Mouse (Mus musculus) limb, embryonic 12.5 days (tissue): ENCODE measurements around the gene Tnrc6c. TPM values are rescaled to one million over a fixed set of nuclear protein-coding genes. Genes with fewer than 3 reads are reported as not detected.
A peak's percentile ranks its signal among the peaks of the same experiment; 100 is the strongest.

Source experiments
- ATAC-seq: fragments of 200-750 bp; cut with Nextera tagmentation; 2 replicates; pipeline ENCODE4 v1.8.0; 2017; ENCODE audit warnings: low read depth, moderate TSS enrichment; ENCODE audit not compliant: insufficient number of reproducible peaks, insufficient read depth, low FRiP score, low TSS enrichment
- H3K27ac ChIP-seq: fragments of 300-500 bp; sonication (generic); 2 replicates; pipeline ENCODE4 v1.5.1; 2016; ENCODE audit warnings: mild to moderate bottlenecking, moderate library complexity
- H3K27me3 ChIP-seq: fragments of 300-500 bp; sonication (generic); 2 replicates; pipeline ENCODE4 v1.6.1; 2016; ENCODE audit warnings: mild to moderate bottlenecking, moderate library complexity
- H3K36me3 ChIP-seq: fragments of 300-500 bp; sonication (generic); 2 replicates; pipeline ENCODE4 v1.6.1; 2016; ENCODE audit warnings: mild to moderate bottlenecking, moderate library complexity
- H3K4me1 ChIP-seq: fragments of 300-500 bp; sonication (generic); replicated peaks from 2 replicates; pipeline ENCODE4 v1.6.1; 2016
- H3K4me2 ChIP-seq: fragments of 300-500 bp; sonication (generic); 2 replicates; pipeline ENCODE4 v1.6.1; 2016; ENCODE audit warnings: mild to moderate bottlenecking, moderate library complexity
- H3K4me3 ChIP-seq: fragments of 300-500 bp; sonication (generic); replicated peaks from 2 replicates; pipeline ENCODE4 v1.5.1; 2016; ENCODE audit warnings: mild to moderate bottlenecking
- H3K9ac ChIP-seq: fragments of 300-500 bp; sonication (generic); replicated peaks from 2 replicates; pipeline ENCODE4 v1.6.1; 2016; ENCODE audit warnings: mild to moderate bottlenecking, moderate library complexity
- H3K9me3 ChIP-seq: fragments of 300-500 bp; sonication (generic); 2 replicates; pipeline ENCODE4 v1.6.1; 2016; ENCODE audit warnings: mild to moderate bottlenecking, moderate library complexity
- WGBS: fragments of 180-500 bp; shearing (Covaris S2); methylation state at CpG from one replicate; pipeline ENCODE4 v1.1.7; 2016; 5-methylcytosine and 5-hydroxymethylcytosine counted together
- polyA plus RNA-seq: library from polyadenylated mRNA; unstranded; fragments of >200 nt; fragmentation: Nextera tagmentation; extraction: Ambion mirVana; gene quantifications from 2 replicates; pipeline ENCODE4 v1.2.1, GENCODE M21; 2016

Gene Tnrc6c
- polyA plus RNA-seq, 1 experiment from 2014 or later = 22.6 TPM

GRCm38 (mm10) chr11:117676649-117677048 is 22.6 kb downstream of the Tnrc6c start:
- 57% methylated on average over 2 of the region's 2 CpGs for WGBS
- Histone ChIP-seq H3K36me3 (no peaks in the 10 kb centered on the region), H3K4me1 (peaks cover 3% of the 10 kb centered on the region; the same call in 1 of the 2 replicates), H3K4me2 (no peak overlapping the region), H3K9me3 (no peaks in the 10 kb centered on the region), H3K4me3 (no peak overlapping the region), H3K27me3 (no peaks in the 10 kb centered on the region), H3K9ac (no peak overlapping the region), H3K27ac (no peak overlapping the region)
- ATAC-seq = no peak

GRCm38 (mm10) chr11:117677111-117677510 is 23.0 kb downstream of the Tnrc6c start:
- Histone ChIP-seq H3K27me3 (no peaks in the 10 kb centered on the region), H3K4me1 (no peaks in the 10 kb centered on the region; the same call in 1 of the 2 replicates), H3K9me3 (no peaks in the 10 kb centered on the region), H3K9ac (no peak overlapping the region), H3K36me3 (no peaks in the 10 kb centered on the region), H3K27ac (no peak overlapping the region), H3K4me2 (no peak overlapping the region), H3K4me3 (no peak overlapping the region)
- 74% methylated on average over 3 of the region's 3 CpGs for WGBS
- no peak for ATAC-seq

- H3K27ac ChIP-seq = no peak overlapping the region
- no peaks in the 10 kb centered on the region for H3K9me3 ChIP-seq
- ATAC-seq = no peak
- H3K27me3 ChIP-seq = no peaks in the 10 kb centered on the region
- no peak overlapping the region for H3K4me2 ChIP-seq
- no peaks in the 10 kb centered on the region for H3K36me3 ChIP-seq
- H3K9ac ChIP-seq = no peak overlapping the region
- H3K4me1 ChIP-seq = no peaks in the 10 kb centered on the region; the same call in 1 of the 2 replicates
- H3K4me3 ChIP-seq = no peak overlapping the region
- WGBS = 88% methylated on average over 3 of the region's 3 CpGs
Observed at GRCm38 (mm10) chr11:117677594-117677993, 23.5 kb downstream of the Tnrc6c start.

- no peaks in the 10 kb centered on the region for H3K9me3 ChIP-seq
- 83% methylated on average over 4 of the region's 4 CpGs for WGBS
- H3K27me3 ChIP-seq = no peaks in the 10 kb centered on the region
- H3K4me1 ChIP-seq = no peaks in the 10 kb centered on the region; the same call in 1 of the 2 replicates
- H3K9ac ChIP-seq = no peak overlapping the region
- H3K27ac ChIP-seq = no peak overlapping the region
- no peak overlapping the region for H3K4me3 ChIP-seq
- ATAC-seq = no peak
- no peaks in the 10 kb centered on the region for H3K36me3 ChIP-seq
- no peak overlapping the region for H3K4me2 ChIP-seq
Observed at GRCm38 (mm10) chr11:117678155-117678554, 24.1 kb downstream of the Tnrc6c start.

- no peaks in the 10 kb centered on the region for H3K27me3 ChIP-seq
- H3K27ac ChIP-seq = no peak overlapping the region
- H3K9me3 ChIP-seq = no peaks in the 10 kb centered on the region
- no peak overlapping the region for H3K4me3 ChIP-seq
- WGBS = 52% methylated on average over 2 of the region's 2 CpGs
- no peak overlapping the region for H3K4me2 ChIP-seq
- H3K36me3 ChIP-seq = no peaks in the 10 kb centered on the region
- no peak overlapping the region for H3K9ac ChIP-seq
- H3K4me1 ChIP-seq = no peaks in the 10 kb centered on the region; the same call in 1 of the 2 replicates
- ATAC-seq = no peak
Observed at GRCm38 (mm10) chr11:117678740-117679139, 24.7 kb downstream of the Tnrc6c start.

- no peak overlapping the region for H3K4me3 ChIP-seq
- H3K4me2 ChIP-seq = no peak overlapping the region
- H3K4me1 ChIP-seq = peaks cover 21% of the 10 kb centered on the region
- 63% methylated on average over 5 of the region's 5 CpGs for WGBS
- no peaks in the 10 kb centered on the region for H3K27me3 ChIP-seq
- ATAC-seq = no peak
- H3K9ac ChIP-seq = no peak overlapping the region
- no peaks in the 10 kb centered on the region for H3K9me3 ChIP-seq
- no peak overlapping the region for H3K27ac ChIP-seq
- H3K36me3 ChIP-seq = no peaks in the 10 kb centered on the region
Observed at GRCm38 (mm10) chr11:117684640-117685039, 30.6 kb downstream of the Tnrc6c start.

GRCm38 (mm10) chr11:117685461-117685860 is 31.4 kb downstream of the Tnrc6c start:
- Histone ChIP-seq H3K9me3 (no peaks in the 10 kb centered on the region), H3K4me1 (peaks cover 21% of the 10 kb centered on the region), H3K27me3 (no peaks in the 10 kb centered on the region), H3K4me2 (no peak overlapping the region), H3K27ac (no peak overlapping the region), H3K4me3 (no peak overlapping the region), H3K36me3 (no peaks in the 10 kb centered on the region), H3K9ac (no peak overlapping the region)
- no peak for ATAC-seq
- 56% methylated on average over 3 of the region's 3 CpGs for WGBS

GRCm38 (mm10) chr11:117686021-117686420 is 31.9 kb downstream of the Tnrc6c start:
- H3K4me3 ChIP-seq = no peak overlapping the region
- H3K9me3 ChIP-seq = no peaks in the 10 kb centered on the region
- no peak overlapping the region for H3K27ac ChIP-seq
- peaks cover 21% of the 10 kb centered on the region for H3K4me1 ChIP-seq
- no peaks in the 10 kb centered on the region for H3K27me3 ChIP-seq
- ATAC-seq = no peak
- 60% methylated on average over 8 of the region's 8 CpGs for WGBS
- H3K36me3 ChIP-seq = no peaks in the 10 kb centered on the region
- no peak overlapping the region for H3K9ac ChIP-seq
- no peak overlapping the region for H3K4me2 ChIP-seq

- WGBS = 93% methylated on average over 2 of the region's 2 CpGs
- Histone ChIP-seq H3K27ac (no peak overlapping the region), H3K4me3 (no peak overlapping the region)
Observed at GRCm38 (mm10) chr11:117688603-117689002, 34.5 kb downstream of the Tnrc6c start.

GRCm38 (mm10) chr11:117691311-117691710 is 37.2 kb downstream of the Tnrc6c start:
- Histone ChIP-seq H3K4me1 (peaks cover 11% of the 10 kb centered on the region), H3K4me3 (no peak overlapping the region), H3K27me3 (no peaks in the 10 kb centered on the region), H3K9me3 (no peaks in the 10 kb centered on the region), H3K9ac (no peak overlapping the region), H3K36me3 (no peaks in the 10 kb centered on the region), H3K4me2 (no peak overlapping the region), H3K27ac (no peak overlapping the region)
- ATAC-seq = no peak

More at GRCm38 (mm10) chr11:117688603-117689002, 34.5 kb downstream of the Tnrc6c start:
- no peaks in the 10 kb centered on the region for H3K36me3 ChIP-seq
- H3K4me2 ChIP-seq = no peak overlapping the region
- peaks cover 21% of the 10 kb centered on the region for H3K4me1 ChIP-seq
- ATAC-seq = no peak
- no peaks in the 10 kb centered on the region for H3K27me3 ChIP-seq
- H3K9ac ChIP-seq = no peak overlapping the region
- no peaks in the 10 kb centered on the region for H3K9me3 ChIP-seq

GRCm38 (mm10) chr11:117694050-117694449 is 40.0 kb downstream of the Tnrc6c start:
- no peak overlapping the region for H3K9ac ChIP-seq
- no peak for ATAC-seq
- peaks cover 12% of the 10 kb centered on the region for H3K4me1 ChIP-seq
- no peak overlapping the region for H3K4me2 ChIP-seq
- H3K9me3 ChIP-seq = no peaks in the 10 kb centered on the region
- no peak overlapping the region for H3K27ac ChIP-seq
- no peak overlapping the region for H3K4me3 ChIP-seq
- no peaks in the 10 kb centered on the region for H3K27me3 ChIP-seq
- WGBS = 88% methylated on average over 5 of the region's 5 CpGs
- no peaks in the 10 kb centered on the region for H3K36me3 ChIP-seq

GRCm38 (mm10) chr11:117696585-117696984 is 42.5 kb downstream of the Tnrc6c start:
- 57% methylated on average over 6 of the region's 6 CpGs for WGBS
- ATAC-seq = no peak
- 0 out of 2 replicates have a peak overlapping the region, but pooled peaks have one; percentile 29 for H3K27ac ChIP-seq

More at GRCm38 (mm10) chr11:117696585-117696984, 42.5 kb downstream of the Tnrc6c start:
- Histone ChIP-seq H3K4me3 (no peak overlapping the region), H3K36me3 (peaks cover 3% of the 10 kb centered on the region; the same call in 1 of the 2 replicates), H3K9ac (no peak overlapping the region), H3K9me3 (no peaks in the 10 kb centered on the region), H3K27me3 (no peaks in the 10 kb centered on the region), H3K4me2 (no peak overlapping the region), H3K4me1 (peaks cover 12% of the 10 kb centered on the region)
